Mouse (Mus musculus) ES-E14 (cell line): Measurements from ENCODE around the gene Ifngr1.

ENCODE experiments used
- CHD2 ChIP-seq: IDR thresholded peaks from 2 replicates; pipeline ENCODE4 v1.6.1; 2014; ENCODE audit warnings: mild to moderate bottlenecking, low read depth, low read length, inconsistent platforms
- MAFK ChIP-seq: IDR thresholded peaks from 2 replicates; pipeline ENCODE4 v1.6.1; 2014; ENCODE audit warnings: mild to moderate bottlenecking, low read depth, low read length, inconsistent platforms; ENCODE audit not compliant: insufficient read depth

GRCm38 (mm10) chr10:19627342-19627741 lies 35.6 kb downstream of the Ifngr1 start:
- TF ChIP-seq MAFK (no peak), CHD2 (no peak)
